ENCODE assay signal across 21 mouse cellular contexts in the genomic region with DNA sequence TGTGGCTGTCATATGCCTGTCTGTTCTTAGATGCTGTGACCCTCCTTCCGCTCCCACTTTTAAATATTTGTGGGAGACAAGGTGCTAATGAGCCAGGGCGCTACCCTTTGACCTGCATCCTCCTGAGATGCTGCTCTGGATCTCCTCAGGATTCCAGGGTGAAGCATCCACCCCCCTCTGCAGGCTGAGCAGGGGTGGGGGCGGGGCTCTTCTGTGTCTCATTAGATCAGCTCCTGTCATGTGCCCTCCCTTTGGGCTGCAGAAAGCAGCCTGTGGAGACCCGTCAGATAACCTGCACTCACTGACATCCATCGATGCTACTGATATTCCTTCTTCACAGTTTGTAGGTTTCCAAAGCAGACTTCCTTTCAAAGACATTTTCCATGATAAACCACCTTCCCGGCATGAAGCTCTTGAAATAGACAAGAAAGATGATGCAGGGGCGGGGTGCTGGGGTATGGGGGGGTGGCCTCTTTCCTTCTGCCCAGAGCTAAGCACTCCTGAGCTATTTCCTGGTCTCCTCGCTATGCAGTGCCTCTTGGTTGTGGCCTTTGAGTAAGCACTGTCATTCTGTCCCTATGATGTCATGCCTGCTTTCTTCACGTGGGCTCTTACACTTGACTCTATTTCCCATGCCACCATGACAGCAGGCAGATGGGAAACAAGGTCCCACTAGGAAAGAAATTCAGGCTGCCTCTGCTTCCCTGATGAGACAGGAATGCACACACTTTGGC.
DNase-seq lines count a peak whose midpoint lies in the region; ATAC-seq and TF ChIP-seq lines count a peak whose summit lies in the region.
"Had no signal": no experiment of that assay in that cellular context is flagged by ENCODE, and none has a peak within 500 bp of the region (broad histone marks: within the 10 kb centered on the region; RNA-seq: fewer than 3 reads in every experiment).

No protein-coding gene starts in this region.

- TF ChIP-seq CTCF in hindbrain, postnatal 0 days (IDR thresholded peaks at IDR 0.05; ENCODE audit: low read depth): no peak

- ATAC-seq in hindbrain, embryonic 13.5 days (ENCODE audit: low FRiP score): no peak
- ATAC-seq in hindbrain, postnatal 0 days: no peak
- no peak for ATAC-seq in neural tube, embryonic 13.5 days (ENCODE audit: low read depth)
- no peak for ATAC-seq in neural tube, embryonic 15.5 days (ENCODE audit: low FRiP score)
- ATAC-seq: CD4-positive, CD25-positive, alpha-beta regulatory T cell, adult 4 months had no signal

- H3K4me1 ChIP-seq in hindbrain, embryonic 13.5 days (replicated peaks): peaks cover 42% of the 10 kb centered on the region
- H3K4me1 ChIP-seq in hindbrain, postnatal 0 days (ENCODE audit: insufficient read depth, low read length): 0 out of 2 replicates have a peak, but pooled peaks cover 5% of the 10 kb centered on the region
- peaks cover 29% of the 10 kb centered on the region for H3K4me1 ChIP-seq in neural tube, embryonic 13.5 days (replicated peaks)
- peaks cover 18% of the 10 kb centered on the region for H3K4me1 ChIP-seq in neural tube, embryonic 15.5 days

- H3K4me3 ChIP-seq in hindbrain, embryonic 13.5 days: no peak overlapping the region
- H3K4me3 ChIP-seq in hindbrain, postnatal 0 days (ENCODE audit: low read length): no peak overlapping the region
- H3K4me3 ChIP-seq in neural tube, embryonic 13.5 days: no peak overlapping the region
- no peak overlapping the region for H3K4me3 ChIP-seq in neural tube, embryonic 15.5 days (replicated peaks)
- H3K4me3 ChIP-seq: hindbrain, embryonic 15.5 days; limb, embryonic 15.5 days had no signal

- 0 out of 2 replicates have a peak overlapping the region, but pooled peaks have one; percentile 40 for H3K27ac ChIP-seq in hindbrain, embryonic 13.5 days
- H3K27ac ChIP-seq in hindbrain, postnatal 0 days: no peak overlapping the region
- peak overlapping the region; percentile 38; the same call in 1 of the 2 replicates for H3K27ac ChIP-seq in neural tube, embryonic 13.5 days (replicated peaks)
- no peak overlapping the region for H3K27ac ChIP-seq in neural tube, embryonic 15.5 days (replicated peaks)
- H3K27ac ChIP-seq: hindbrain, embryonic 15.5 days; limb, embryonic 15.5 days had no signal

- H3K4me2 ChIP-seq in hindbrain, embryonic 13.5 days: no peak overlapping the region
- H3K4me2 ChIP-seq in hindbrain, postnatal 0 days (ENCODE audit: low read depth, low read length): no peak overlapping the region
- no peak overlapping the region for H3K4me2 ChIP-seq in neural tube, embryonic 13.5 days
- H3K4me2 ChIP-seq in neural tube, embryonic 15.5 days: no peak overlapping the region
- H3K4me2 ChIP-seq: hindbrain, embryonic 15.5 days; limb, embryonic 15.5 days had no signal

- DNase-seq in embryo, embryonic 10.5 days (ENCODE audit: low spot score): peak; percentile 30
- no peak for DNase-seq in embryo, embryonic 9.5 days (ENCODE audit: extremely low spot score)
- no peak for DNase-seq in hindbrain, postnatal 0 days (ENCODE audit: low spot score)
- DNase-seq in urinary bladder, postnatal 14 days (ENCODE audit: low spot score): no peak
- DNase-seq in spleen, adult 12 weeks (ENCODE audit: low spot score): no peak
- DNase-seq: adrenal gland, postnatal 36 days; cerebellum, adult 9-10 months; gastrocnemius, postnatal 14 days; kidney, adult 8-10 months; kidney, postnatal 36 days; layer of hippocampus, adult 9-11 months; lung, adult 2 months; lung, postnatal 4 days; thymus, adult 2 months had no signal

- no peaks in the 10 kb centered on the region for H3K36me3 ChIP-seq in hindbrain, embryonic 13.5 days
- no peaks in the 10 kb centered on the region for H3K36me3 ChIP-seq in hindbrain, postnatal 0 days (ENCODE audit: insufficient read depth, low read length)
- no peaks in the 10 kb centered on the region for H3K36me3 ChIP-seq in neural tube, embryonic 13.5 days
- no peaks in the 10 kb centered on the region for H3K36me3 ChIP-seq in neural tube, embryonic 15.5 days
- H3K36me3 ChIP-seq: G1E; hindbrain, embryonic 15.5 days; limb, embryonic 15.5 days had no signal

- H3K9me3 ChIP-seq in hindbrain, embryonic 13.5 days: no peaks in the 10 kb centered on the region
- no peaks in the 10 kb centered on the region for H3K9me3 ChIP-seq in hindbrain, postnatal 0 days (ENCODE audit: low read length)
- H3K9me3 ChIP-seq in neural tube, embryonic 13.5 days: no peaks in the 10 kb centered on the region
- H3K9me3 ChIP-seq in neural tube, embryonic 15.5 days (replicated peaks): no peaks in the 10 kb centered on the region
- H3K9me3 ChIP-seq: hindbrain, embryonic 15.5 days; limb, embryonic 15.5 days had no signal

- WGBS in hindbrain, embryonic 13.5 days: 53% methylated on average over 9 of the region's 9 CpGs
- WGBS in hindbrain, postnatal 0 days: 56% methylated on average over 9 of the region's 9 CpGs
- WGBS in neural tube, embryonic 13.5 days: 62% methylated on average over 9 of the region's 9 CpGs
- 65% methylated on average over 9 of the region's 9 CpGs for WGBS in neural tube, embryonic 15.5 days

- no peaks in the 10 kb centered on the region for H3K27me3 ChIP-seq in hindbrain, embryonic 13.5 days
- no peaks in the 10 kb centered on the region for H3K27me3 ChIP-seq in hindbrain, postnatal 0 days (ENCODE audit: insufficient read depth, low read length)
- H3K27me3 ChIP-seq in neural tube, embryonic 13.5 days: no peaks in the 10 kb centered on the region
- no peaks in the 10 kb centered on the region for H3K27me3 ChIP-seq in neural tube, embryonic 15.5 days (replicated peaks)
- H3K27me3 ChIP-seq: hindbrain, embryonic 15.5 days; limb, embryonic 15.5 days had no signal

- H3K9ac ChIP-seq in hindbrain, embryonic 13.5 days: no peak overlapping the region
- no peak overlapping the region for H3K9ac ChIP-seq in hindbrain, postnatal 0 days (replicated peaks; ENCODE audit: low read length)
- H3K9ac ChIP-seq in neural tube, embryonic 13.5 days: no peak overlapping the region
- H3K9ac ChIP-seq in neural tube, embryonic 15.5 days (replicated peaks): no peak overlapping the region
- H3K9ac ChIP-seq: hindbrain, embryonic 15.5 days; limb, embryonic 15.5 days had no signal

Comparison
In these comparisons a context has a peak if more than half of its experiments do, and no peak if none do; other contexts are left out.
1. H3K27ac ChIP-seq: peak in hindbrain, embryonic 13.5 days (single experiment) and neural tube, embryonic 13.5 days (single experiment); none in hindbrain, postnatal 0 days (single experiment) and neural tube, embryonic 15.5 days (single experiment).